Mouse (Mus musculus) macrophage (primary cell): ENCODE data around the gene Ttc13. TPM values are rescaled to one million over a fixed set of nuclear protein-coding genes. Genes with fewer than 3 reads are reported as not detected.
A peak's percentile ranks its signal among the peaks of the same experiment; 100 is the strongest.

Experiments used
- H3K27ac ChIP-seq: fragments of 350-480 bp; formaldehyde crosslinking; 2 replicates; pipeline ENCODE4 v1.9.0; 2021
- H3K36me3 ChIP-seq: fragments of 350-480 bp; formaldehyde crosslinking; 2 replicates; pipeline ENCODE4 v1.9.0; 2021; ENCODE audit errors: inconsistent target
- H3K4me3 ChIP-seq: fragments of 350-480 bp; formaldehyde crosslinking; 2 replicates; pipeline ENCODE4 v1.9.0; 2021; ENCODE audit errors: inconsistent target
- H3K79me2 ChIP-seq: fragments of 350-480 bp; formaldehyde crosslinking; 2 replicates; pipeline ENCODE4 v1.9.0; 2021; ENCODE audit errors: inconsistent target
- WGBS: methylation state at CpG from one replicate; pipeline ENCODE4 v1.1.7; 2026; ENCODE audit warnings: inconsistent platforms; ENCODE audit not compliant: missing documents; 5-methylcytosine and 5-hydroxymethylcytosine counted together
- polyA plus RNA-seq: library from polyadenylated mRNA; stranded (reverse); fragments of 250-400 nt; gene quantifications from 3 replicates; pipeline ENCODE4 v1.2.4, GENCODE M21; 2018; ENCODE audit warnings: inconsistent platforms

Ttc13 gene
- polyA plus RNA-seq, 1 experiment from 2014 or later = 37.6 TPM

- H3K79me2 ChIP-seq = no peaks in the 10 kb centered on the region
- no peak overlapping the region for H3K4me3 ChIP-seq
- H3K27ac ChIP-seq = no peak overlapping the region
- peaks cover 21% of the 10 kb centered on the region; the same call in 1 of the 2 replicates for H3K36me3 ChIP-seq
- 56% methylated on average over 8 of the region's 8 CpGs for WGBS
Observed at GRCm38 (mm10) chr8:124732828-124733227, 11.0 kb upstream of the Ttc13 start.

- no peak overlapping the region for H3K4me3 ChIP-seq
- WGBS = 96% methylated on average over 7 of the region's 7 CpGs
- H3K79me2 ChIP-seq = peaks cover 32% of the 10 kb centered on the region
- H3K27ac ChIP-seq = no peak overlapping the region
- peaks cover 12% of the 10 kb centered on the region for H3K36me3 ChIP-seq
Observed at GRCm38 (mm10) chr8:124724301-124724700, 2.5 kb upstream of the Ttc13 start.

GRCm38 (mm10) chr8:124720938-124721861 lies 583 bp downstream of the Ttc13 start:
- Histone ChIP-seq H3K27ac (no peak overlapping the region), H3K36me3 (peaks cover 2% of the 10 kb centered on the region; the same call in 1 of the 2 replicates), H3K4me3 (peak overlapping the region; percentile 71), H3K79me2 (peaks cover 49% of the 10 kb centered on the region)
- 6% methylated on average over 24 of the region's 31 CpGs for WGBS

GRCm38 (mm10) chr8:124720133-124720532 lies 1.6 kb downstream of the Ttc13 start:
- WGBS = 91% methylated on average over 7 of the region's 7 CpGs
- H3K36me3 ChIP-seq = no peaks in the 10 kb centered on the region
- H3K27ac ChIP-seq = no peak overlapping the region
- H3K4me3 ChIP-seq = no peak overlapping the region
- peaks cover 58% of the 10 kb centered on the region for H3K79me2 ChIP-seq

- 94% methylated on average over 8 of the region's 8 CpGs for WGBS
- peaks cover 21% of the 10 kb centered on the region for H3K36me3 ChIP-seq
Observed at GRCm38 (mm10) chr8:124715736-124716135, 6.0 kb downstream of the Ttc13 start.

GRCm38 (mm10) chr8:124713207-124713606 lies 8.6 kb downstream of the Ttc13 start:
- Histone ChIP-seq H3K4me3 (no peak overlapping the region), H3K79me2 (peaks cover 16% of the 10 kb centered on the region), H3K27ac (no peak overlapping the region), H3K36me3 (peaks cover 39% of the 10 kb centered on the region)
- 90% methylated on average over 6 of the region's 6 CpGs for WGBS

More at GRCm38 (mm10) chr8:124715736-124716135, 6.0 kb downstream of the Ttc13 start:
- no peak overlapping the region for H3K4me3 ChIP-seq
- H3K27ac ChIP-seq = no peak overlapping the region
- peaks cover 40% of the 10 kb centered on the region for H3K79me2 ChIP-seq

GRCm38 (mm10) chr8:124705823-124706222 lies 16.0 kb downstream of the Ttc13 start:
- 96% methylated on average over 8 of the region's 8 CpGs for WGBS
- Histone ChIP-seq H3K4me3 (no peak overlapping the region), H3K36me3 (peaks cover 21% of the 10 kb centered on the region), H3K79me2 (no peaks in the 10 kb centered on the region), H3K27ac (no peak overlapping the region)

- Histone ChIP-seq H3K79me2 (no peaks in the 10 kb centered on the region), H3K36me3 (peaks cover 23% of the 10 kb centered on the region), H3K4me3 (no peak overlapping the region), H3K27ac (no peak overlapping the region)
- 72% methylated on average over 4 of the region's 4 CpGs for WGBS
Observed at GRCm38 (mm10) chr8:124704376-124704775, 17.4 kb downstream of the Ttc13 start.

- Histone ChIP-seq H3K79me2 (no peaks in the 10 kb centered on the region), H3K27ac (no peak overlapping the region), H3K4me3 (no peak overlapping the region), H3K36me3 (peaks cover 19% of the 10 kb centered on the region; the same call in 1 of the 2 replicates)
- WGBS = 85% methylated on average over 4 of the region's 4 CpGs
Observed at GRCm38 (mm10) chr8:124703526-124703925, 18.3 kb downstream of the Ttc13 start.

GRCm38 (mm10) chr8:124702183-124702582 lies 19.6 kb downstream of the Ttc13 start:
- no peak overlapping the region for H3K27ac ChIP-seq
- 73% methylated on average over 3 of the region's 3 CpGs for WGBS
- no peaks in the 10 kb centered on the region for H3K79me2 ChIP-seq
- H3K4me3 ChIP-seq = no peak overlapping the region
- H3K36me3 ChIP-seq = peaks cover 23% of the 10 kb centered on the region; the same call in 1 of the 2 replicates

- Histone ChIP-seq H3K27ac (no peak overlapping the region), H3K36me3 (peaks cover 23% of the 10 kb centered on the region; the same call in 1 of the 2 replicates)
- 41% methylated on average over 9 of the region's 9 CpGs for WGBS
Observed at GRCm38 (mm10) chr8:124701023-124701422, 20.8 kb downstream of the Ttc13 start.

GRCm38 (mm10) chr8:124700271-124700670 lies 21.5 kb downstream of the Ttc13 start:
- H3K27ac ChIP-seq = no peak overlapping the region
- no peaks in the 10 kb centered on the region for H3K79me2 ChIP-seq
- H3K36me3 ChIP-seq = peaks cover 23% of the 10 kb centered on the region; the same call in 1 of the 2 replicates
- no peak overlapping the region for H3K4me3 ChIP-seq
- WGBS = 99% methylated on average over 5 of the region's 5 CpGs

More at GRCm38 (mm10) chr8:124701023-124701422, 20.8 kb downstream of the Ttc13 start:
- Histone ChIP-seq H3K79me2 (no peaks in the 10 kb centered on the region), H3K4me3 (no peak overlapping the region)

- peaks cover 33% of the 10 kb centered on the region; the same call in 1 of the 2 replicates for H3K36me3 ChIP-seq
- H3K27ac ChIP-seq = no peak overlapping the region
- H3K4me3 ChIP-seq = no peak overlapping the region
- H3K79me2 ChIP-seq = no peaks in the 10 kb centered on the region
- 98% methylated on average over 22 of the region's 22 CpGs for WGBS
Observed at GRCm38 (mm10) chr8:124695424-124696100, 26.2 kb downstream of the Ttc13 start.

GRCm38 (mm10) chr8:124691706-124692105 lies 30.1 kb downstream of the Ttc13 start:
- Histone ChIP-seq H3K79me2 (no peaks in the 10 kb centered on the region), H3K27ac (no peak overlapping the region), H3K4me3 (no peak overlapping the region), H3K36me3 (peaks cover 26% of the 10 kb centered on the region)
- 93% methylated on average over 4 of the region's 4 CpGs for WGBS

- Histone ChIP-seq H3K79me2 (no peaks in the 10 kb centered on the region), H3K4me3 (no peak overlapping the region), H3K27ac (no peak overlapping the region), H3K36me3 (peaks cover 22% of the 10 kb centered on the region)
- 94% methylated on average over 13 of the region's 13 CpGs for WGBS
Observed at GRCm38 (mm10) chr8:124688899-124689298, 32.9 kb downstream of the Ttc13 start.
